Mouse (Mus musculus): ENCODE results near the gene Dclk2. TPM values are rescaled to one million over a fixed set of nuclear protein-coding genes. Genes with fewer than 3 reads are reported as not detected.

The Dclk2 gene
- polyA plus RNA-seq, 1 experiment = 48.4 TPM

GRCm38 (mm10) chr3:86739745-86740144 lies 180.9 kb downstream of the Dclk2 start:
- Histone ChIP-seq H3K4me3 (ENCODE audit: insufficient read depth, low read length) (no peak overlapping the region), H3K4me1 (ENCODE audit: control insufficient read depth, insufficient read depth, low read length) (no peaks in the 10 kb centered on the region), H3K27ac (ENCODE audit: insufficient read depth, low read length) (no peak overlapping the region)
- TF ChIP-seq CTCF (IDR thresholded peaks at IDR 0.05; ENCODE audit: extremely low read depth, insufficient read depth, low read length) = no peak
- no peak for TF ChIP-seq POLR2A (IDR thresholded peaks at IDR 0.05; ENCODE audit: extremely low read depth, insufficient read depth, low read length)

GRCm38 (mm10) chr3:86738831-86739230 lies 181.8 kb downstream of the Dclk2 start:
- H3K4me3 ChIP-seq (ENCODE audit: insufficient read depth, low read length) = no peak overlapping the region
- no peak overlapping the region for H3K27ac ChIP-seq (ENCODE audit: insufficient read depth, low read length)
- TF ChIP-seq POLR2A (IDR thresholded peaks at IDR 0.05; ENCODE audit: extremely low read depth, insufficient read depth, low read length) = no peak
- no peak for TF ChIP-seq CTCF (IDR thresholded peaks at IDR 0.05; ENCODE audit: extremely low read depth, insufficient read depth, low read length)
- H3K4me1 ChIP-seq (ENCODE audit: control insufficient read depth, insufficient read depth, low read length) = no peaks in the 10 kb centered on the region

Other genes starting within 250 kb of the Dclk2 start
- 1.0 and 1.9 TPM in 2 replicates for gene Cd1d1, start 78.6 kb upstream of the Dclk2 start, polyA plus RNA-seq (2012; rRNA removed)

Data from cortical plate, adult 2 months (tissue).